15 mouse cellular contexts compared by ENCODE assay signal in the genomic region with DNA sequence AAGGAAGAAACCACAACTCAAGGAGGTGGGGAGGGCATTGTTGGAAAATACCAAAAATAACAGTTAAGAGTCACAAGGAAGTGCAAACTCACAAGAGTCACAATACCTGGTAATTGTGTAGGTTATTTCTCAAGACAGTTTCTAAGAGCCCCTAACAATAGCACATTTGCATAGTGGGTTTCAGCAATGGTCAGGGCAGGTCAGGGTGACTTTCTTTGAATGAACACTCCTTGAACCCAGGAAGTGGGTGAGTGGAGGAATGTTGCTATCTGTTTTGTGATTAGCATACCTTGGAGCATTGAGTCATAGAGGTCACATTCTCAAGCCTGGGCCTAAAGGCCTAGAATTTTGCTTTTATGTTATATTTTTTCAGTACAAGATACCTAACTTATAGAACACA. TPM values are rescaled to one million over a fixed set of nuclear protein-coding genes. Genes with fewer than 3 reads are reported as not detected.
DNase-seq lines count a peak whose midpoint lies in the region; TF ChIP-seq lines count a peak whose summit lies in the region.
"Not testable (repeated sequence)": the region's sequence is repeated elsewhere in the genome, so short reads cannot be mapped to it uniquely, and the experiment has no call there.
"Had no signal": no experiment of that assay in that cellular context is flagged by ENCODE, and none has a peak within 500 bp of the region (broad histone marks: within the 10 kb centered on the region; RNA-seq: fewer than 3 reads in every experiment).

No protein-coding gene starts in this region.

- not testable (repeated sequence) for H3K27me3 ChIP-seq in ES-Bruce4 (ENCODE audit: control insufficient read depth, insufficient read depth, low read length, poor library complexity, severe bottlenecking)

- H3K4me1 ChIP-seq in ES-Bruce4 (ENCODE audit: control insufficient read depth, insufficient read depth, low read length); ES-E14 (ENCODE audit: control insufficient read depth in 2 of 2, insufficient read depth in 2 of 2, low read length in 2 of 2, poor library complexity in 1 of 2): not testable (repeated sequence)

- H3K27ac ChIP-seq in ES-Bruce4 (ENCODE audit: insufficient read depth, low read length) (peak overlapping the region; percentile 85), ES-E14 (ENCODE audit: insufficient read depth, low read depth, low read length, poor library complexity, severe bottlenecking) (peak overlapping the region; percentile 81; the same call in 1 of the 2 replicates)

- not testable (repeated sequence) for TF ChIP-seq EP300 in ES-Bruce4 (IDR thresholded peaks at IDR 0.05; ENCODE audit: insufficient read depth, low read depth, low read length)

- not testable (repeated sequence) for H3K36me3 ChIP-seq in ES-Bruce4 (ENCODE audit: control insufficient read depth, insufficient read depth, low read length, poor library complexity, severe bottlenecking); ES-E14 (ENCODE audit: control insufficient read depth, insufficient read depth, low read length, poor library complexity, severe bottlenecking)

- H3K9ac ChIP-seq in ES-Bruce4 (ENCODE audit: low read depth, poor library complexity, severe bottlenecking); ES-E14 (ENCODE audit: insufficient read depth, low read depth, low read length, poor library complexity, severe bottlenecking): not testable (repeated sequence)

- in situ Hi-C loops in ES-E14 (cut with MboI; ENCODE audit: low sequenced_read_pairs in 2 of 2, unreplicated experiment in 2 of 2): not testable (repeated sequence)

- not testable (repeated sequence) for TF ChIP-seq CTCF in ES-Bruce4 (IDR thresholded peaks at IDR 0.05; ENCODE audit: low read depth, low read length)

- H3K9me3 ChIP-seq in ES-Bruce4 (replicated peaks; ENCODE audit: control insufficient read depth, insufficient read depth, low read length, poor library complexity, severe bottlenecking): peaks cover 48% of the 10 kb centered on the region
- not testable (repeated sequence) for H3K9me3 ChIP-seq in ES-E14 (ENCODE audit: control insufficient read depth, insufficient read depth, low read depth, low read length)

- not testable (repeated sequence) for H3K4me3 ChIP-seq in ES-Bruce4 (ENCODE audit: low read depth, low read length); ES-E14 (ENCODE audit: insufficient read depth in 1 of 2, low read depth in 1 of 2, low read length in 2 of 2, poor library complexity in 1 of 2, severe bottlenecking in 1 of 2)

- TF ChIP-seq POLR2A in ES-Bruce4 (IDR thresholded peaks at IDR 0.05; ENCODE audit: insufficient read depth, low read length): not testable (repeated sequence)

- peak; percentile 73 for DNase-seq in ES-CJ7 (ENCODE audit: low read depth, low spot score)
- not testable (repeated sequence) for DNase-seq in ES-E14 (ENCODE audit: low read depth, low spot score)
- DNase-seq in R1 (ENCODE audit: low read depth, low spot score): peak; percentile 90
- peak; percentile 71 for DNase-seq in ZHBTc4 (ENCODE audit: low read depth, low spot score)
- peak; percentile 13 for DNase-seq in heart, adult 11 months

RNA-seq across cellular contexts. Expression of a gene that starts 11.2 kb away (rescaled TPM):
- polyA plus RNA-seq in ES-Bruce4 (2011; ENCODE audit: insufficient read depth, insufficient read length, low read depth, missing spikeins): 50.4 and 62.1 TPM in 2 replicates
- total RNA-seq in ES-E14 (2012; rRNA removed): 50.6 and 53.6 TPM in 2 replicates

RNA-seq across cellular contexts. Expression of a gene that starts 14.4 kb away (rescaled TPM):
- polyA plus RNA-seq in ES-Bruce4 (2011; ENCODE audit: insufficient read depth, insufficient read length, low read depth, missing spikeins): 22.2 and 34.6 TPM in 2 replicates
- 67.1 and 83.1 TPM in 2 replicates for total RNA-seq in ES-E14 (2012; rRNA removed)
- total RNA-seq: adrenal gland, adult 18-20 months; CH12.LX; MEL had no signal
- polyA plus RNA-seq: activated CD4-positive, CD25-positive, alpha-beta regulatory T cell, adult 4 months; adrenal gland, adult 2 months; brain, embryonic 14.5 days; CD4-positive, CD25-positive, alpha-beta regulatory T cell, adult 4 months; cerebellum, adult 2 months; Patski had no signal

RNA-seq across cellular contexts. Expression of a gene that starts 45.2 kb away (rescaled TPM):
- 20.3 and 21.3 TPM in 2 replicates for polyA plus RNA-seq in ES-Bruce4 (2011; ENCODE audit: insufficient read depth, insufficient read length, low read depth, missing spikeins)
- total RNA-seq in ES-E14 (2012; rRNA removed): 10.4 and 11.3 TPM in 2 replicates
